Mouse (Mus musculus) CH12.LX (cell line): ENCODE data around the gene Ccdc88c. TPM values are rescaled to one million over a fixed set of nuclear protein-coding genes. Genes with fewer than 3 reads are reported as not detected.
A peak's percentile ranks its signal among the peaks of the same experiment; 100 is the strongest.

Source experiments
- DNase-seq: peaks from one replicate; pipeline ENCODE4 v3.0.0-alpha.2; 2013; ENCODE audit errors: extremely low read depth
- H3K27ac ChIP-seq: 2 replicates; pipeline ENCODE4 v1.5.1; 2012; ENCODE audit warnings: low read depth, mild to moderate bottlenecking, control low read depth, moderate library complexity; ENCODE audit not compliant: insufficient read depth
- H3K27me3 ChIP-seq: replicated peaks from 2 replicates; pipeline ENCODE3; 2012; ENCODE audit warnings: inconsistent platforms
- H3K36me3 ChIP-seq, 2 experiments: replicated peaks in 1 of 2; 2 replicates each; pipeline versions ENCODE3 to v1.6.1; 2012; ENCODE audit warnings: inconsistent platforms in 1 of 2, low read length in 1 of 2, mild to moderate bottlenecking in 1 of 2, mixed read lengths in 1 of 2, moderate library complexity in 1 of 2; ENCODE audit not compliant: control insufficient read depth in 1 of 2, insufficient read depth in 1 of 2
- H3K4me1 ChIP-seq, 2 experiments: 2 replicates each; pipeline ENCODE4 v1.6.1; 2012; ENCODE audit warnings: inconsistent platforms in 1 of 2, moderate library complexity in 1 of 2; ENCODE audit not compliant: insufficient read depth in 2 of 2, control insufficient read depth in 1 of 2
- H3K4me2 ChIP-seq: 2 replicates; pipeline ENCODE4 v1.6.1; 2012; ENCODE audit warnings: low read depth, mild to moderate bottlenecking, control low read depth; ENCODE audit not compliant: poor library complexity, insufficient read depth, severe bottlenecking
- H3K4me3 ChIP-seq, 3 experiments: fragments of 150-350 bp in 1 of 3; sonication (generic) in 1 of 3; replicated peaks in 1 of 3; 2 replicates each; pipeline versions ENCODE3 to v1.5.1; 2011 to 2012; ENCODE audit warnings: low read depth in 2 of 3, low read length in 2 of 3, mild to moderate bottlenecking in 2 of 3, moderate library complexity in 2 of 3, control low read depth in 1 of 3, improper control_type of control experiment in 1 of 3, inconsistent platforms in 1 of 3, mixed read lengths in 1 of 3; ENCODE audit not compliant: poor library complexity in 1 of 3
- H3K79me2 ChIP-seq: replicated peaks from 2 replicates; pipeline ENCODE4 v1.6.1; 2012; ENCODE audit warnings: mild to moderate bottlenecking, moderate library complexity; ENCODE audit not compliant: control insufficient read depth, poor library complexity, insufficient read depth, severe bottlenecking; ENCODE audit errors: extremely low read depth
- H3K9ac ChIP-seq: 2 replicates; pipeline ENCODE4 v1.6.1; 2012; ENCODE audit warnings: low read depth, mild to moderate bottlenecking, control low read depth, moderate library complexity; ENCODE audit not compliant: insufficient read depth
- H3K9me3 ChIP-seq: replicated peaks from 2 replicates; pipeline ENCODE3; 2012; ENCODE audit warnings: low read length, inconsistent platforms, mixed read lengths
- BHLHE40 ChIP-seq: IDR thresholded peaks from 2 replicates; pipeline ENCODE4 v1.6.1; 2011; ENCODE audit warnings: mild to moderate bottlenecking, low read depth, low read length, improper control_type of control experiment
- CHD1 ChIP-seq: IDR thresholded peaks from 2 replicates; pipeline ENCODE4 v1.6.1; 2012; ENCODE audit warnings: low read depth, low read length, improper control_type of control experiment, inconsistent platforms
- CHD2 ChIP-seq: IDR thresholded peaks from 2 replicates; pipeline ENCODE4 v1.6.1; 2011; ENCODE audit warnings: low read length, improper control_type of control experiment
- ELF1 ChIP-seq: IDR thresholded peaks from 2 replicates; pipeline ENCODE4 v1.6.1; 2014; ENCODE audit warnings: low read depth, mild to moderate bottlenecking, inconsistent platforms, low read length, improper control_type of control experiment
- EP300 ChIP-seq: IDR thresholded peaks from 2 replicates; pipeline ENCODE4 v1.6.1; 2011; ENCODE audit warnings: low read length, improper control_type of control experiment
- GABPA ChIP-seq: IDR thresholded peaks from 2 replicates; pipeline ENCODE4 v1.6.1; 2012; ENCODE audit warnings: low read depth, low read length, improper control_type of control experiment, inconsistent platforms; ENCODE audit not compliant: insufficient replicate concordance
- HCFC1 ChIP-seq: IDR thresholded peaks from 2 replicates; pipeline ENCODE4 v1.6.1; 2012; ENCODE audit warnings: low read depth, mild to moderate bottlenecking, inconsistent platforms, low read length, improper control_type of control experiment
- JUND ChIP-seq: conservative IDR thresholded peaks from 2 replicates; pipeline ENCODE4 v1.6.1; 2011; ENCODE audit warnings: low read depth, low read length, improper control_type of control experiment
- KAT2A ChIP-seq: IDR thresholded peaks from 2 replicates; pipeline ENCODE4 v1.6.1; 2012; ENCODE audit warnings: low read length, improper control_type of control experiment, inconsistent platforms; ENCODE audit not compliant: insufficient replicate concordance
- MAFK ChIP-seq: IDR thresholded peaks from 2 replicates; pipeline ENCODE4 v1.6.1; 2011; ENCODE audit warnings: low read length, improper control_type of control experiment; ENCODE audit not compliant: insufficient replicate concordance
- MEF2A ChIP-seq: IDR thresholded peaks from 2 replicates; pipeline ENCODE4 v1.6.1; 2014; ENCODE audit warnings: low read depth, mild to moderate bottlenecking, inconsistent platforms, low read length, improper control_type of control experiment, borderline replicate concordance
- MXI1 ChIP-seq: IDR thresholded peaks from 2 replicates; pipeline ENCODE4 v1.6.1; 2011; ENCODE audit warnings: mild to moderate bottlenecking, low read depth, low read length, improper control_type of control experiment
- MYC ChIP-seq: IDR thresholded peaks from 2 replicates; pipeline ENCODE4 v1.6.1; 2011; ENCODE audit warnings: low read depth, mild to moderate bottlenecking, improper control_type of control experiment, low read length
- NELFE ChIP-seq: IDR thresholded peaks from 2 replicates; pipeline ENCODE4 v1.6.1; 2011; ENCODE audit warnings: low read depth, low read length, improper control_type of control experiment
- NRF1 ChIP-seq: IDR thresholded peaks from 2 replicates; pipeline ENCODE4 v1.6.1; 2014; ENCODE audit warnings: low read depth, mild to moderate bottlenecking, inconsistent platforms, low read length, improper control_type of control experiment, moderate library complexity
- PAX5 ChIP-seq: IDR thresholded peaks from 2 replicates; pipeline ENCODE4 v1.6.1; 2012; ENCODE audit warnings: low read length, inconsistent platforms, mixed read lengths
- RAD21 ChIP-seq: IDR thresholded peaks from 2 replicates; pipeline ENCODE4 v1.6.1; 2011; ENCODE audit warnings: low read depth, mild to moderate bottlenecking, low read length, improper control_type of control experiment, moderate library complexity
- RCOR1 ChIP-seq: conservative IDR thresholded peaks from 2 replicates; pipeline ENCODE4 v1.6.1; 2012; ENCODE audit warnings: low read depth, mild to moderate bottlenecking, inconsistent platforms, low read length, improper control_type of control experiment
- SIN3A ChIP-seq: IDR thresholded peaks from 2 replicates; pipeline ENCODE4 v1.6.1; 2012; ENCODE audit warnings: low read length, improper control_type of control experiment, inconsistent platforms
- TBP ChIP-seq: conservative IDR thresholded peaks from 2 replicates; pipeline ENCODE4 v1.6.1; 2011; ENCODE audit warnings: low read depth, low read length, improper control_type of control experiment
- UBTF ChIP-seq: IDR thresholded peaks from 2 replicates; pipeline ENCODE4 v1.6.1; 2012; ENCODE audit warnings: low read depth, mild to moderate bottlenecking, inconsistent platforms, low read length, improper control_type of control experiment, moderate library complexity
- USF2 ChIP-seq: conservative IDR thresholded peaks from 2 replicates; pipeline ENCODE4 v1.6.1; 2011; ENCODE audit warnings: low read depth, low read length, improper control_type of control experiment
- ZC3H11A ChIP-seq: IDR thresholded peaks from 2 replicates; pipeline ENCODE4 v1.6.1; 2012; ENCODE audit warnings: low read depth, mild to moderate bottlenecking, inconsistent platforms, low read length, improper control_type of control experiment
- ZKSCAN1 ChIP-seq: IDR thresholded peaks from 2 replicates; pipeline ENCODE4 v1.6.1; 2012; ENCODE audit warnings: low read depth, inconsistent platforms, low read length, improper control_type of control experiment, borderline replicate concordance
- ZMIZ1 ChIP-seq: IDR thresholded peaks from 2 replicates; pipeline ENCODE4 v1.6.1; 2012; ENCODE audit warnings: low read depth, mild to moderate bottlenecking, inconsistent platforms, low read length, improper control_type of control experiment
- ZNF384 ChIP-seq: IDR thresholded peaks from 2 replicates; pipeline ENCODE4 v1.6.1; 2012; ENCODE audit warnings: low read depth, low read length, improper control_type of control experiment, inconsistent platforms
- dilution Hi-C: fragments of 300-500 bp; cut with MboI; formaldehyde crosslinking; loops from 2 replicates; pipeline ENCODE4 v1.14.3; 2020; ENCODE audit warnings: low sequenced_read_pairs; ENCODE audit not compliant: extremely low pct_unique_long_range_greater_than_20kb, extremely low pct_ligation_motif_present
- in situ Hi-C: fragments of 300-500 bp; cut with MboI; formaldehyde crosslinking; loops from 3 replicates; pipeline ENCODE4 v1.14.3; 2019; ENCODE audit warnings: low sequenced_read_pairs, low pct_ligation_motif_present, low pct_unique_long_range_greater_than_20kb, mixed read lengths
- polyA plus RNA-seq: library from polyadenylated mRNA; unstranded; fragments of >175 nt; gene quantifications from 2 replicates; pipeline ENCODE4 v1.2.1, GENCODE M21; 2012; ENCODE audit warnings: low read depth; ENCODE audit not compliant: insufficient read length
- total RNA-seq, 2 experiments: library from RNA; depleted of rRNA; stranded (reverse); fragments of 300-350 nt in 1 of 2; fragments of >200 nt in 1 of 2; gene quantifications; 2 replicates each; pipeline ENCODE4 v1.2.3; 2012 to 2014

The Ccdc88c gene
- total and polyA plus RNA-seq, 3 experiments, result 20.3 to 32.7 (median 24.9) TPM

DNA sequence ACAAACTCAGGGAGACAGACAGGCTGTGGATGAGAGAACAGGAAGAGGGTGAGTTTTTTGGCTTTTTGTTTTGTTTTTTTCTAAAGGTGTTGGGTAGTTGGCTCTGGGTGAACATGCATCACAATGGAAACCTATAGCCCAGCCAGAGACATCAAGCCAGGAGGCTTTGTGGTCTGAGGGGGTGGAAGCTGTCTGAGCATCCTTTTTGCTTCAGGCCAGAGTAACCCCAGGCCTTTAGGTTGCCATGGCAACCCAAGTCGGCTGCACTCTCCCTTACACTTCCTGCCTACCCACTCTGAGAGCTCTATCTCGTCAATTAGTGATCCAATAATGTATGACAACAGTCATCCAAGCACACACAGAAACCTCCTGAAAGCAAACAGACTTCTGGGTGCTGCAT, 133.4 kb downstream of the Ccdc88c start:
- in situ Hi-C loops (no loop called here), dilution Hi-C loops (no loop called here)
- no peaks in the 10 kb centered on the region for H3K36me3 ChIP-seq
- H3K9me3 ChIP-seq, result no peaks in the 10 kb centered on the region
- H3K4me1 ChIP-seq, result peaks cover 15 to 69% of the 10 kb centered on the region in 2 experiments
- TF ChIP-seq ZNF384, result no peak
- TF ChIP-seq CHD2, result no peak
- no peak for TF ChIP-seq ZC3H11A
- no peak for TF ChIP-seq TBP
- TF ChIP-seq PAX5, result no peak
- TF ChIP-seq NRF1, result no peak
- H3K4me3 ChIP-seq, result no peak overlapping the region
- no peak overlapping the region for H3K9ac ChIP-seq
- no peaks in the 10 kb centered on the region for H3K79me2 ChIP-seq
- H3K27ac ChIP-seq, result no peak overlapping the region
- no peak overlapping the region for H3K4me2 ChIP-seq
- peak; percentile 40 for DNase-seq
- H3K27me3 ChIP-seq, result no peaks in the 10 kb centered on the region

DNA sequence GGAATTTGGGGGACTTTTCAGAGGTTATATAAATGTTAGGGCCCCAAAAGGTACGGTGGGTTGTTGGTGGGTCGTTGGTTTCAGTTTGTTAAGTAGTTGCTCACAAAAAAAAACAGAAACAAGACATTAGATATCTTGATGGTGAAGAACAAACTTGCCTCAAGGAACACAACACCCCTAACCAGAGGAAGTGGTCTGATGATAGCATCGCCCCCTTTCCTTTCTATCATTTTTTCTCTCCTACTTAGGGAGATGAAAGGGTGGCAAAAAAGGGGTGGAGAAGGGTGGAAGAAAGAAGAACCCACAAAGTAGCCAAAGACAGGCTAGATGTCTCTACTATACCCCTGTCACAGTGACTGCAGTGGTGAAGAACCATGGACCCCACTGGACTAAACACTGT, 138.3 kb downstream of the Ccdc88c start:
- no peak overlapping the region for H3K9ac ChIP-seq
- H3K36me3 ChIP-seq, result no peaks in the 10 kb centered on the region
- in situ Hi-C loops, result no loop called here
- H3K27ac ChIP-seq, result no peak overlapping the region
- peaks cover 16 to 46% of the 10 kb centered on the region in 2 experiments; a peak in 3 of 4 replicates for H3K4me1 ChIP-seq
- dilution Hi-C loops, result no loop called here
- H3K79me2 ChIP-seq, result no peaks in the 10 kb centered on the region
- no peaks in the 10 kb centered on the region for H3K27me3 ChIP-seq
- H3K4me2 ChIP-seq, result no peak overlapping the region
- no peak for DNase-seq
- no peaks in the 10 kb centered on the region for H3K9me3 ChIP-seq
- no peak for TF ChIP-seq USF2
- TF ChIP-seq GABPA, result no peak
- no peak for TF ChIP-seq ELF1
- TF ChIP-seq MAFK, result no peak
- no peak for TF ChIP-seq PAX5
- TF ChIP-seq HCFC1, result no peak
- TF ChIP-seq NRF1, result no peak
- TF ChIP-seq MXI1, result no peak
- TF ChIP-seq ZMIZ1, result no peak
- no peak for TF ChIP-seq JUND
- H3K4me3 ChIP-seq, result no peak overlapping the region

DNA sequence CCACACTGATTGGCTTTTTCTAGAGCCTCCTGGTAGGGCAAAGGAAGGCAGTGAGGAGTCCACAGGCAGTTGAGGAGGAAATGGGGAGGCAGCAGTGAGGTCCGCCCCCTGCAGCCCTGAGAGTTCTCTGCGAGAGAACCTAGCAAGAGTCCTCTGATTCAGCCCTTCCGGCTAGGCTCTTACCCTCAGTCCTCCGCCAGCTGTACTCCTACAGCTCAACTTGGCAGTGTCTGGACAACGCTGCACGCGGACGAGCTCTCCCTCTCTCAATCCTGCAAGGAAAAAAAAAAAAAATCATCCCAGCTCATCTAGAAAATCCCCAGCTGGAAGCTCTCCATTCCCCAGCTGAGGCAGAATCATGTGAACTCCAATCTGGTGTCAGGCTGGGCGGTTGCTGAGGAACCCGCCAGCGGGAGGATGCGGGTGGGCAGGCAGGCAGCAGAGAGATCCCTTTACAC, 141.0 kb downstream of the Ccdc88c start:
- H3K36me3 ChIP-seq, result no peaks in the 10 kb centered on the region
- no peaks in the 10 kb centered on the region for H3K9me3 ChIP-seq
- no peaks in the 10 kb centered on the region for H3K79me2 ChIP-seq
- no peak for DNase-seq
- no peak overlapping the region for H3K4me2 ChIP-seq
- in situ Hi-C loops (loop anchor here (5.0 kb wide), 1 partner anchor 36 kb away; no protein-coding TSS in a partner anchor), dilution Hi-C loops (no loop called here)
- no peak overlapping the region for H3K9ac ChIP-seq
- H3K27ac ChIP-seq, result no peak overlapping the region
- H3K4me3 ChIP-seq, result no peak overlapping the region
- H3K4me1 ChIP-seq, result peaks cover 20 to 49% of the 10 kb centered on the region in 2 experiments
- no peaks in the 10 kb centered on the region for H3K27me3 ChIP-seq
- TF ChIP-seq EP300, result no peak
- TF ChIP-seq MEF2A, result no peak
- no peak for TF ChIP-seq BHLHE40
- TF ChIP-seq TBP, result no peak
- no peak for TF ChIP-seq CHD2
- no peak for TF ChIP-seq MXI1
- TF ChIP-seq SIN3A, result no peak
- no peak for TF ChIP-seq CHD1
- TF ChIP-seq PAX5, result no peak
- TF ChIP-seq RAD21, result no peak
- TF ChIP-seq NRF1, result no peak
- TF ChIP-seq GABPA, result no peak
- no peak for TF ChIP-seq MAFK
- no peak for TF ChIP-seq ZKSCAN1
- no peak for TF ChIP-seq RCOR1
- TF ChIP-seq UBTF, result no peak
- TF ChIP-seq NELFE, result no peak
- no peak for TF ChIP-seq KAT2A
- no peak for TF ChIP-seq MYC
